Mouse (Mus musculus) heart, embryonic 15.5 days (tissue): ENCODE data around the gene Shisal1. TPM values are rescaled to one million over a fixed set of nuclear protein-coding genes. Genes with fewer than 3 reads are reported as not detected.

ENCODE experiments used
- ATAC-seq: fragments of 200-750 bp; cut with Nextera tagmentation; replicated peaks from 2 replicates; pipeline ENCODE4 v1.8.0; 2017; ENCODE audit warnings: low read depth, moderate TSS enrichment; ENCODE audit not compliant: insufficient number of reproducible peaks, insufficient read depth, low FRiP score
- H3K27ac ChIP-seq: fragments of 300-500 bp; sonication (generic); 2 replicates; pipeline ENCODE4 v1.5.1; 2015; ENCODE audit warnings: mild to moderate bottlenecking, inconsistent platforms
- H3K27me3 ChIP-seq: fragments of 300-500 bp; sonication (generic); 2 replicates; pipeline ENCODE4 v1.6.1; 2015; ENCODE audit warnings: inconsistent platforms
- H3K36me3 ChIP-seq: fragments of 300-500 bp; sonication (generic); 2 replicates; pipeline ENCODE4 v1.6.1; 2015; ENCODE audit warnings: mild to moderate bottlenecking, inconsistent platforms
- H3K4me1 ChIP-seq: fragments of 300-500 bp; sonication (generic); replicated peaks from 2 replicates; pipeline ENCODE4 v1.6.1; 2015; ENCODE audit warnings: inconsistent platforms
- H3K4me2 ChIP-seq: fragments of 300-500 bp; sonication (generic); 2 replicates; pipeline ENCODE4 v1.6.1; 2015; ENCODE audit warnings: inconsistent platforms, mild to moderate bottlenecking, moderate library complexity
- H3K4me3 ChIP-seq: fragments of 300-500 bp; sonication (generic); 2 replicates; pipeline ENCODE4 v1.5.1; 2015; ENCODE audit warnings: mild to moderate bottlenecking, inconsistent platforms
- H3K9ac ChIP-seq: fragments of 300-500 bp; sonication (generic); 2 replicates; pipeline ENCODE4 v1.6.1; 2015; ENCODE audit warnings: mild to moderate bottlenecking, inconsistent platforms
- H3K9me3 ChIP-seq: fragments of 300-500 bp; sonication (generic); replicated peaks from 2 replicates; pipeline ENCODE4 v1.6.1; 2016; ENCODE audit warnings: inconsistent platforms
- WGBS: fragments of 180-500 bp; shearing (Covaris S2); methylation state at CpG from one replicate; pipeline ENCODE4 v1.1.7; 2015; ENCODE audit warnings: mixed read lengths; 5-methylcytosine and 5-hydroxymethylcytosine counted together
- polyA plus RNA-seq: library from polyadenylated mRNA; unstranded; fragments of >200 nt; fragmentation: Nextera tagmentation; extraction: Ambion mirVana; gene quantifications from 2 replicates; pipeline ENCODE4 v1.2.1, GENCODE M21; 2015

The Shisal1 gene
- polyA plus RNA-seq, 1 experiment from 2014 or later: 0.47 TPM

GRCm38 (mm10) chr15:84367402-84367801 is 79.5 kb downstream of the Shisal1 start:
- H3K27ac ChIP-seq: no peak overlapping the region
- ATAC-seq: no peak
- H3K27me3 ChIP-seq: no peaks in the 10 kb centered on the region
- H3K9ac ChIP-seq: no peak overlapping the region
- H3K36me3 ChIP-seq: no peaks in the 10 kb centered on the region
- H3K9me3 ChIP-seq: no peaks in the 10 kb centered on the region
- H3K4me1 ChIP-seq: 0 out of 2 replicates have a peak, but pooled peaks cover 7% of the 10 kb centered on the region
- WGBS: 72% methylated on average over 8 of the region's 8 CpGs
- H3K4me3 ChIP-seq: no peak overlapping the region
- H3K4me2 ChIP-seq: no peak overlapping the region

- WGBS: 77% methylated on average over 10 of the region's 10 CpGs
- Histone ChIP-seq H3K27me3 (no peaks in the 10 kb centered on the region), H3K4me3 (no peak overlapping the region), H3K4me2 (no peak overlapping the region), H3K9me3 (no peaks in the 10 kb centered on the region), H3K27ac (no peak overlapping the region), H3K36me3 (no peaks in the 10 kb centered on the region), H3K9ac (no peak overlapping the region), H3K4me1 (0 out of 2 replicates have a peak, but pooled peaks cover 7% of the 10 kb centered on the region)
- no peak for ATAC-seq
Measured at GRCm38 (mm10) chr15:84366574-84366989, 80.3 kb downstream of the Shisal1 start.

- Histone ChIP-seq H3K4me1 (peaks cover 8% of the 10 kb centered on the region), H3K27ac (no peak overlapping the region), H3K9ac (no peak overlapping the region), H3K4me3 (no peak overlapping the region), H3K27me3 (no peaks in the 10 kb centered on the region), H3K9me3 (no peaks in the 10 kb centered on the region), H3K36me3 (no peaks in the 10 kb centered on the region), H3K4me2 (no peak overlapping the region)
- no peak for ATAC-seq
- WGBS: 52% methylated on average over 17 of the region's 17 CpGs
Measured at GRCm38 (mm10) chr15:84365675-84366381, 81.1 kb downstream of the Shisal1 start.

GRCm38 (mm10) chr15:84364746-84365145 is 82.2 kb downstream of the Shisal1 start:
- Histone ChIP-seq H3K9me3 (no peaks in the 10 kb centered on the region), H3K4me1 (peaks cover 17% of the 10 kb centered on the region), H3K4me3 (no peak overlapping the region), H3K9ac (no peak overlapping the region), H3K4me2 (no peak overlapping the region), H3K27ac (no peak overlapping the region), H3K27me3 (no peaks in the 10 kb centered on the region), H3K36me3 (no peaks in the 10 kb centered on the region)
- 77% methylated on average over 3 of the region's 3 CpGs for WGBS
- ATAC-seq: no peak

GRCm38 (mm10) chr15:84355081-84355480 is 91.8 kb downstream of the Shisal1 start:
- Histone ChIP-seq H3K9me3 (no peaks in the 10 kb centered on the region), H3K9ac (no peak overlapping the region), H3K4me2 (no peak overlapping the region), H3K27ac (no peak overlapping the region), H3K4me3 (no peak overlapping the region), H3K27me3 (peaks cover 4% of the 10 kb centered on the region; the same call in 1 of the 2 replicates), H3K36me3 (no peaks in the 10 kb centered on the region), H3K4me1 (peaks cover 12% of the 10 kb centered on the region)
- no peak for ATAC-seq
- WGBS: 72% methylated on average over 5 of the region's 5 CpGs

- no peaks in the 10 kb centered on the region for H3K36me3 ChIP-seq
- H3K4me2 ChIP-seq: no peak overlapping the region
- no peak for ATAC-seq
- 48% methylated on average over 21 of the region's 21 CpGs for WGBS
- no peak overlapping the region for H3K27ac ChIP-seq
- H3K9me3 ChIP-seq: no peaks in the 10 kb centered on the region
- H3K4me1 ChIP-seq: peaks cover 10% of the 10 kb centered on the region
- no peak overlapping the region for H3K4me3 ChIP-seq
- no peak overlapping the region; the same call in 1 of the 2 replicates for H3K9ac ChIP-seq
- no peaks in the 10 kb centered on the region for H3K27me3 ChIP-seq
Measured at GRCm38 (mm10) chr15:84351915-84352844, 94.7 kb downstream of the Shisal1 start.

GRCm38 (mm10) chr15:84351342-84351741 is 95.6 kb downstream of the Shisal1 start:
- H3K36me3 ChIP-seq: no peaks in the 10 kb centered on the region
- H3K4me1 ChIP-seq: peaks cover 10% of the 10 kb centered on the region
- no peak overlapping the region for H3K4me3 ChIP-seq
- H3K27ac ChIP-seq: no peak overlapping the region
- H3K9ac ChIP-seq: no peak overlapping the region
- no peak overlapping the region for H3K4me2 ChIP-seq
- no peak for ATAC-seq
- no peaks in the 10 kb centered on the region for H3K27me3 ChIP-seq
- WGBS: 86% methylated on average over 7 of the region's 7 CpGs
- H3K9me3 ChIP-seq: no peaks in the 10 kb centered on the region

- H3K27ac ChIP-seq: no peak overlapping the region
Measured at GRCm38 (mm10) chr15:84349915-84350738, 96.8 kb downstream of the Shisal1 start.

GRCm38 (mm10) chr15:84348769-84349168 is 98.1 kb downstream of the Shisal1 start:
- Histone ChIP-seq H3K9me3 (no peaks in the 10 kb centered on the region), H3K9ac (no peak overlapping the region), H3K27ac (no peak overlapping the region), H3K4me1 (peaks cover 10% of the 10 kb centered on the region), H3K27me3 (no peaks in the 10 kb centered on the region), H3K36me3 (no peaks in the 10 kb centered on the region), H3K4me3 (no peak overlapping the region), H3K4me2 (no peak overlapping the region)
- 93% methylated on average over 4 of the region's 4 CpGs for WGBS
- ATAC-seq: no peak

More at GRCm38 (mm10) chr15:84349915-84350738, 96.8 kb downstream of the Shisal1 start:
- Histone ChIP-seq H3K27me3 (no peaks in the 10 kb centered on the region), H3K36me3 (no peaks in the 10 kb centered on the region), H3K9me3 (no peaks in the 10 kb centered on the region), H3K4me2 (no peak overlapping the region), H3K9ac (no peak overlapping the region), H3K4me3 (no peak overlapping the region), H3K4me1 (peaks cover 10% of the 10 kb centered on the region)
- 52% methylated on average over 14 of the region's 14 CpGs for WGBS
- no peak for ATAC-seq

- no peak overlapping the region for H3K4me2 ChIP-seq
- no peaks in the 10 kb centered on the region for H3K36me3 ChIP-seq
- no peaks in the 10 kb centered on the region for H3K27me3 ChIP-seq
- H3K9me3 ChIP-seq: no peaks in the 10 kb centered on the region
- 41% methylated on average over 2 of the region's 2 CpGs for whole genome bisulfite sequencing
- no peak for ATAC-seq
- H3K4me1 ChIP-seq: 0 out of 2 replicates have a peak, but pooled peaks cover 8% of the 10 kb centered on the region
- no peak overlapping the region for H3K9ac ChIP-seq
- no peak overlapping the region for H3K27ac ChIP-seq
- no peak overlapping the region for H3K4me3 ChIP-seq
Measured at GRCm38 (mm10) chr15:84340926-84341325, 106.0 kb downstream of the Shisal1 start.

GRCm38 (mm10) chr15:84337599-84337998 is 109.3 kb downstream of the Shisal1 start:
- no peaks in the 10 kb centered on the region for H3K9me3 ChIP-seq
- no peak overlapping the region for H3K27ac ChIP-seq
- WGBS: 72% methylated on average over 5 of the region's 5 CpGs
- H3K27me3 ChIP-seq: no peaks in the 10 kb centered on the region
- H3K4me3 ChIP-seq: no peak overlapping the region
- no peaks in the 10 kb centered on the region for H3K36me3 ChIP-seq
- ATAC-seq: no peak
- no peak overlapping the region for H3K4me2 ChIP-seq
- no peak overlapping the region for H3K9ac ChIP-seq
- H3K4me1 ChIP-seq: 0 out of 2 replicates have a peak, but pooled peaks cover 8% of the 10 kb centered on the region
